Mouse (Mus musculus) ES-CJ7 (cell line): ENCODE measurements around the gene E130116L18Rik.
"Not testable (repeated sequence)": the region's sequence is repeated elsewhere in the genome, so short reads cannot be mapped to it uniquely, and the experiment has no call there.

Experiments
- DNase-seq: peaks from one replicate; pipeline ENCODE4 v3.0.0; 2011; ENCODE audit warnings: low read depth, low spot score

Gene E130116L18Rik

GRCm38 (mm10) chr5:25183595-25183994, 39.4 kb downstream of the E130116L18Rik start:
- DNase-seq, result no peak

- no peak for DNase-seq
Observed at GRCm38 (mm10) chr5:25181004-25181531, 41.9 kb downstream of the E130116L18Rik start, which contains the start of gene Galntl5. TSS of gene Galntl5 (plus strand) at chr5:25181460.

- DNase-seq, result no peak
Observed at GRCm38 (mm10) chr5:25179936-25180488, 42.9 kb downstream of the E130116L18Rik start.

GRCm38 (mm10) chr5:25179284-25179683, 43.7 kb downstream of the E130116L18Rik start:
- peak; percentile 35 for DNase-seq

- not testable (repeated sequence) for DNase-seq
Observed at GRCm38 (mm10) chr5:25178543-25178942, 44.4 kb downstream of the E130116L18Rik start.

- DNase-seq, result not testable (repeated sequence)
Observed at GRCm38 (mm10) chr5:25177937-25178336, 45.0 kb downstream of the E130116L18Rik start.
